Mouse (Mus musculus): ENCODE data around the gene Trappc2l. TPM values are rescaled to one million over a fixed set of nuclear protein-coding genes. Genes with fewer than 3 reads are reported as not detected.

The Trappc2l gene
- polyA plus RNA-seq, 1 experiment from 2014 or later: 49.8 TPM

- H3K4me2 ChIP-seq: no peak overlapping the region
- no peaks in the 10 kb centered on the region for H3K36me3 ChIP-seq (ENCODE audit: control insufficient read depth, insufficient read depth, low read length)
- H3K9ac ChIP-seq (ENCODE audit: low read depth, low read length): no peak overlapping the region
- ATAC-seq (replicated peaks; ENCODE audit: insufficient number of reproducible peaks, low FRiP score, low TSS enrichment): no peak
- H3K27me3 ChIP-seq (ENCODE audit: control insufficient read depth, insufficient read depth, low read length): no peaks in the 10 kb centered on the region
- WGBS (ENCODE audit: insufficient replicate concordance): 77% methylated on average over 2 of the region's 2 CpGs
- no peak overlapping the region for H3K4me3 ChIP-seq (ENCODE audit: low read depth, low read length)
- no peak overlapping the region for H3K27ac ChIP-seq (ENCODE audit: low read depth, low read length)
- peaks cover 32% of the 10 kb centered on the region for H3K4me1 ChIP-seq (ENCODE audit: control insufficient read depth, insufficient read depth, low read length)
- H3K9me3 ChIP-seq (replicated peaks; ENCODE audit: control insufficient read depth, low read length): no peaks in the 10 kb centered on the region
Measured at GRCm38 (mm10) chr8:122660022-122660421, 48.6 kb downstream of the Trappc2l start.

DNA sequence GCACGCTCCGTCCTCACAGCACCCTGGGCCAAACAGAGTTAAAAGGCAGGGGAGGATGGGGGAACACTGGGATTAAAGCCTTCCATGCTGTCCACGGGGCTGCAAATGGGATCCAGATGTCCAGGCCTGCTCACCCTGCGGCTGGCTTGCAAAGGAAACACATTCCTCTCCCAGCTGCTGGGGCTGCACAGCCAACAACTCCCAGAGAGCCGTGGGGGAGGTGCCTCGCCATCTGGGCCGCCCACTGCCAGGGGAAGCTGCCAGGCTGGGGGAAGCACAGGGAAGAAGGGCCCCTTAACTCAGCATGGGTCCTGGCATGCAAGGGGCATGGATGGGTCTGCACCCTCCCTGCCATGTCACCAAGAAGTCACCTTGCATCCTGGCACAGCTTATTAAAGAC lies 49.7 kb downstream of the Trappc2l start:
- WGBS (ENCODE audit: insufficient replicate concordance): 35% methylated on average over 7 of the region's 7 CpGs
- Histone ChIP-seq H3K4me1 (ENCODE audit: control insufficient read depth, insufficient read depth, low read length) (peaks cover 35% of the 10 kb centered on the region), H3K36me3 (ENCODE audit: control insufficient read depth, insufficient read depth, low read length) (no peaks in the 10 kb centered on the region), H3K9me3 (replicated peaks; ENCODE audit: control insufficient read depth, low read length) (no peaks in the 10 kb centered on the region), H3K27ac (ENCODE audit: low read depth, low read length) (peak overlapping the region; percentile 5; the same call in 1 of the 2 replicates), H3K4me3 (ENCODE audit: low read depth, low read length) (no peak overlapping the region), H3K4me2 (no peak overlapping the region; the same call in 1 of the 2 replicates), H3K27me3 (ENCODE audit: control insufficient read depth, insufficient read depth, low read length) (no peaks in the 10 kb centered on the region), H3K9ac (ENCODE audit: low read depth, low read length) (no peak overlapping the region)
- no peak for ATAC-seq (replicated peaks; ENCODE audit: insufficient number of reproducible peaks, low FRiP score, low TSS enrichment)

DNA sequence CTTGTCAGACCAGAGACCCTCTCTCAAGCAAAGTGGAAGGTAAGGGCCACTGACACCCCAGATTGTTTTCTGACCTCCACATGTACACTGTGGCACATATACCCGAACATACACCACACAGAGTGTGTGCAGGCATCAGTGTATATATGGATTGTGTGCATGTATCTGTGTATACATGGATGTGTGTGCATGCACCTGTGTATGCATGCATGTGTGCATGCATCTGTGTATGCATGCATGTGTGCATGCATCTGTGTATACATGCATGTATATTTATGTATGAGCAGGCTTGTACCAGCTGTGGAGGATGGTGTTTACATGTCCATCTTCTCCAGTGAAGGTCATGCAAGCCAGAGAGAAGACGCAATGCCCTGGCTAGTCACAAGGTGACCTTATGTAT lies 50.5 kb downstream of the Trappc2l start:
- Histone ChIP-seq H3K27ac (ENCODE audit: low read depth, low read length) (no peak overlapping the region), H3K9ac (ENCODE audit: low read depth, low read length) (no peak overlapping the region), H3K36me3 (ENCODE audit: control insufficient read depth, insufficient read depth, low read length) (no peaks in the 10 kb centered on the region), H3K27me3 (ENCODE audit: control insufficient read depth, insufficient read depth, low read length) (no peaks in the 10 kb centered on the region), H3K4me1 (ENCODE audit: control insufficient read depth, insufficient read depth, low read length) (peaks cover 41% of the 10 kb centered on the region), H3K9me3 (replicated peaks; ENCODE audit: control insufficient read depth, low read length) (no peaks in the 10 kb centered on the region), H3K4me2 (no peak overlapping the region), H3K4me3 (ENCODE audit: low read depth, low read length) (no peak overlapping the region)
- WGBS (ENCODE audit: insufficient replicate concordance): 85% methylated on average over 2 of the region's 2 CpGs
- ATAC-seq (replicated peaks; ENCODE audit: insufficient number of reproducible peaks, low FRiP score, low TSS enrichment): no peak

DNA sequence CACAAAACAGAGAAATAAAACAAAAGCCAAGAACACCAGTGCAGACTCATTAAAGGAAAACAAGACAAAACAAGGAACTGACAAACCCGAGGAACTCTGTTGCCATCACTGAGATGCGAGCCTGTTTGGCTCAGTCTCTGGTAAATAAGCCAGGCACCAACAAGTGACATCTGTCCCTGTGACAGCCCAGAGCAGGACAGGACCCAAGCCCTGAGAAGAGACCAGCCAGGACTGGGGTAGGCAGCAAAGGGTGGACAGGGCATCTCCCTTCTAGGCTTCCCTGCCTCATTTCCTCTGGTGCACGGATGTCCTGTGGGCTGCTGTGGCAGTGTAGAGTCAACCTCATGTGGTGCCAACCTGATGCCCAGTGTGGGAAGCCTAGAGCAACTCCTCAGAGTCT lies 51.7 kb downstream of the Trappc2l start:
- WGBS (ENCODE audit: insufficient replicate concordance): 66% methylated on average over 3 of the region's 3 CpGs

DNA sequence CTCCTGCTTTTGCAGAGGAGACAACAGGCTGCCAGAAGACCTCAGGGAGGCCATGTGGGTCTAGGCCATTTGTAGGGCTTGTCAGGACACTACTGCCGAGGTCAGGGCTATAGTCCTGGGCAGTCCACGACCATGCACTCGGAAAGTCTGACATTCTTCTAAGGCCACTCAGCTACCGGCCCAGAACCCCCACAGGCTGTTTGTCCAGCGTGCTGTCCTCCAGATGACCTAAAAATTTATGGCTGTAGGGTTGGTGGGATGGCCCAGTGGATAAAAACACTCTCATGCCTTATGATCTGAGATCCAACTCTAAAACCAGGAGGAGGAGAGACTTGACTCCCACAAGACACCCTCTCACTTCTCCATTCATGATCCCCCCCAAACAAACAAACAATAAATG lies 52.2 kb downstream of the Trappc2l start:
- H3K9me3 ChIP-seq (replicated peaks; ENCODE audit: control insufficient read depth, low read length): no peaks in the 10 kb centered on the region
- H3K27me3 ChIP-seq (ENCODE audit: control insufficient read depth, insufficient read depth, low read length): no peaks in the 10 kb centered on the region
- H3K4me2 ChIP-seq: no peak overlapping the region
- no peak overlapping the region for H3K27ac ChIP-seq (ENCODE audit: low read depth, low read length)
- no peaks in the 10 kb centered on the region for H3K36me3 ChIP-seq (ENCODE audit: control insufficient read depth, insufficient read depth, low read length)
- peaks cover 48% of the 10 kb centered on the region for H3K4me1 ChIP-seq (ENCODE audit: control insufficient read depth, insufficient read depth, low read length)
- no peak overlapping the region for H3K4me3 ChIP-seq (ENCODE audit: low read depth, low read length)
- 73% methylated on average over 5 of the region's 5 CpGs for WGBS (ENCODE audit: insufficient replicate concordance)
- no peak for ATAC-seq (replicated peaks; ENCODE audit: insufficient number of reproducible peaks, low FRiP score, low TSS enrichment)
- no peak overlapping the region for H3K9ac ChIP-seq (ENCODE audit: low read depth, low read length)

More for the DNA sequence above, 51.7 kb downstream of the Trappc2l start:
- Histone ChIP-seq H3K27me3 (ENCODE audit: control insufficient read depth, insufficient read depth, low read length) (no peaks in the 10 kb centered on the region), H3K4me2 (no peak overlapping the region), H3K4me3 (ENCODE audit: low read depth, low read length) (no peak overlapping the region), H3K36me3 (ENCODE audit: control insufficient read depth, insufficient read depth, low read length) (no peaks in the 10 kb centered on the region), H3K27ac (ENCODE audit: low read depth, low read length) (no peak overlapping the region), H3K9ac (ENCODE audit: low read depth, low read length) (no peak overlapping the region), H3K9me3 (replicated peaks; ENCODE audit: control insufficient read depth, low read length) (no peaks in the 10 kb centered on the region), H3K4me1 (ENCODE audit: control insufficient read depth, insufficient read depth, low read length) (peaks cover 52% of the 10 kb centered on the region)
- no peak for ATAC-seq (replicated peaks; ENCODE audit: insufficient number of reproducible peaks, low FRiP score, low TSS enrichment)

DNA sequence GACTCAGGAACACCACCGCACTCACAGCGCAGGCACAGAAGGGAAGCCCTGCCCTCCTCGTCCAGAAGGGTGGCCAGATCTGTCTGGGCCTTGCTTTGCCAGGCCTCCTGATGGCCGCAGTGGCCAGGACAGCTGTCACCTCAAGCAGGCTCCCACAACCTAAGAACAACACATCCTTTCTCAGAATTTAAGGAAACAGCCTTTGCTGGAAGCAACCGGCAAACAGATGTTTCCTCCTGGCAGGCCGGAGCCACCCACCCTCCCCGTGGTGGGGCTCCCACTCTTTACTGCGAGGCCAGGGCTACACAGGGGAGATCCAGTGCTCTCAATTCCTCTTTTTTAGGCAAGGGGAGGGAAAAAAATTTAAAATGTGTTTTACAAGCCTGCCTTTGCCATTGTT lies 53.8 kb downstream of the Trappc2l start:
- no peak overlapping the region for H3K4me2 ChIP-seq
- H3K4me1 ChIP-seq (ENCODE audit: control insufficient read depth, insufficient read depth, low read length): peaks cover 60% of the 10 kb centered on the region
- no peak overlapping the region for H3K27ac ChIP-seq (ENCODE audit: low read depth, low read length)
- no peak for ATAC-seq (replicated peaks; ENCODE audit: insufficient number of reproducible peaks, low FRiP score, low TSS enrichment)
- no peaks in the 10 kb centered on the region for H3K36me3 ChIP-seq (ENCODE audit: control insufficient read depth, insufficient read depth, low read length)
- H3K9ac ChIP-seq (ENCODE audit: low read depth, low read length): no peak overlapping the region
- WGBS (ENCODE audit: insufficient replicate concordance): 52% methylated on average over 8 of the region's 8 CpGs
- H3K27me3 ChIP-seq (ENCODE audit: control insufficient read depth, insufficient read depth, low read length): no peaks in the 10 kb centered on the region
- H3K9me3 ChIP-seq (replicated peaks; ENCODE audit: control insufficient read depth, low read length): no peaks in the 10 kb centered on the region
- H3K4me3 ChIP-seq (ENCODE audit: low read depth, low read length): no peak overlapping the region

DNA sequence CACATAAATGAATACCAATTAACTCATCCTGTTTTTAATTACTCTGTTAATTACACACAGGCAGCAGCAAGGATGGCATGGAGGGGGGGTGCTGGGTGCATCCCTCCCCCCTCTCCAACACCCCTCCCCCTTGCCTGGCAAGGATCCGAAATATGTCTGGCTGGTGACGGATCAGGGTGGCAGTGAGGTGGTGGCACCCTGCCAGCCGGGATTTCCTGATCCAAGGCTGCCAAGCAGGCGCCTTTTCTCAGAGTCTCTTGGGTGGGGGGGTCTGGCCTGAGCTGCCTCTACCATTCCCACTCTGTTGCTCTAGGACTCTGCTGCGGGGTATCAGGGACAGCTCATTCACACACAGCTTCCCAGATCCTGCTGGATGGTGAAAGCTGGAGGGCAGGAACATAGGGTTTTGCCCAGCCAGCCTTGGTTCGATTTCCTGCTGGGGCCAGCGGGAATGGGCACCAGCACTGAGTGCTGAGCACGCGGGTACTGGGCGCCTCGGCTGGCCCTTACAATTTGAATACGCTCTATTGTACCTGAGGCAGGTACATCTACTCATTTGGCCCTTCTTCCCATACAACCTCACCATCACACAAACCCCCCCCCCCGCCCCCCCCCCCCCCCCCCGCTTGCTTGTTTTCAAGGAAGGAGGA lies 54.4 kb downstream of the Trappc2l start:
- H3K9me3 ChIP-seq (replicated peaks; ENCODE audit: control insufficient read depth, low read length): no peaks in the 10 kb centered on the region
- ATAC-seq (replicated peaks; ENCODE audit: insufficient number of reproducible peaks, low FRiP score, low TSS enrichment): no peak
- H3K4me1 ChIP-seq (ENCODE audit: control insufficient read depth, insufficient read depth, low read length): peaks cover 58% of the 10 kb centered on the region
- H3K4me2 ChIP-seq: no peak overlapping the region; the same call in 1 of the 2 replicates
- 0 out of 2 replicates have a peak overlapping the region, but pooled peaks have one; percentile 30 for H3K9ac ChIP-seq (ENCODE audit: low read depth, low read length)
- WGBS (ENCODE audit: insufficient replicate concordance): 69% methylated on average over 12 of the region's 14 CpGs
- H3K27me3 ChIP-seq (ENCODE audit: control insufficient read depth, insufficient read depth, low read length): 0 out of 2 replicates have a peak, but pooled peaks cover 4% of the 10 kb centered on the region
- H3K4me3 ChIP-seq (ENCODE audit: low read depth, low read length): no peak overlapping the region
- H3K27ac ChIP-seq (ENCODE audit: low read depth, low read length): no peak overlapping the region
- no peaks in the 10 kb centered on the region for H3K36me3 ChIP-seq (ENCODE audit: control insufficient read depth, insufficient read depth, low read length)
